Mouse (Mus musculus): Measurements from ENCODE around the gene Spsb1.
A peak's percentile ranks its signal among the peaks of the same experiment; 100 is the strongest.

Spsb1 gene

GRCm38 (mm10) chr4:149983921-149984645 is 29.2 kb upstream of the Spsb1 start:
- no peak for DNase-seq (ENCODE audit: low spot score in 2 of 2)

- DNase-seq (ENCODE audit: low spot score in 2 of 2) = no peak
Measured at GRCm38 (mm10) chr4:149982154-149982553, 27.3 kb upstream of the Spsb1 start.

GRCm38 (mm10) chr4:149979819-149980308 is 25.0 kb upstream of the Spsb1 start:
- DNase-seq (ENCODE audit: low spot score in 2 of 2) = peak; percentile 69 to 80

GRCm38 (mm10) chr4:149978820-149979219 is 24.0 kb upstream of the Spsb1 start:
- no peak for DNase-seq (ENCODE audit: low spot score in 2 of 2)

GRCm38 (mm10) chr4:149977801-149978544 is 23.1 kb upstream of the Spsb1 start:
- DNase-seq (ENCODE audit: low spot score in 2 of 2) = peak in 1 of 2 experiments; percentile 45

- DNase-seq (ENCODE audit: low spot score in 2 of 2) = no peak
Measured at GRCm38 (mm10) chr4:149977181-149977580, 22.3 kb upstream of the Spsb1 start.

GRCm38 (mm10) chr4:149975730-149976254 is 20.9 kb upstream of the Spsb1 start:
- no peak for DNase-seq (ENCODE audit: low spot score in 2 of 2)

- no peak for DNase-seq (ENCODE audit: low spot score in 2 of 2)
Measured at GRCm38 (mm10) chr4:149975291-149975690, 20.4 kb upstream of the Spsb1 start.

GRCm38 (mm10) chr4:149971393-149971792 is 16.6 kb upstream of the Spsb1 start:
- DNase-seq (ENCODE audit: low spot score in 2 of 2) = no peak

- DNase-seq (ENCODE audit: low spot score in 2 of 2) = no peak
Measured at GRCm38 (mm10) chr4:149968526-149968925, 13.7 kb upstream of the Spsb1 start.

GRCm38 (mm10) chr4:149966963-149967362 is 12.1 kb upstream of the Spsb1 start:
- DNase-seq (ENCODE audit: low spot score in 2 of 2) = no peak

- peak; percentile 61 to 80 for DNase-seq (ENCODE audit: low spot score in 2 of 2)
Measured at GRCm38 (mm10) chr4:149966252-149966651, 11.4 kb upstream of the Spsb1 start.

GRCm38 (mm10) chr4:149965672-149966071 is 10.8 kb upstream of the Spsb1 start:
- DNase-seq (ENCODE audit: low spot score in 2 of 2) = no peak

GRCm38 (mm10) chr4:149965242-149965641 is 10.4 kb upstream of the Spsb1 start:
- no peak for DNase-seq (ENCODE audit: low spot score in 2 of 2)

GRCm38 (mm10) chr4:149964770-149965169 is 9.9 kb upstream of the Spsb1 start:
- no peak for DNase-seq (ENCODE audit: low spot score in 2 of 2)

- no peak for DNase-seq (ENCODE audit: low spot score in 2 of 2)
Measured at GRCm38 (mm10) chr4:149964285-149964684, 9.4 kb upstream of the Spsb1 start.

- DNase-seq (ENCODE audit: low spot score in 2 of 2) = no peak
Measured at GRCm38 (mm10) chr4:149960391-149960790, 5.5 kb upstream of the Spsb1 start.

- no peak for DNase-seq (ENCODE audit: low spot score in 2 of 2)
Measured at GRCm38 (mm10) chr4:149959816-149960215, 5.0 kb upstream of the Spsb1 start.

GRCm38 (mm10) chr4:149958566-149958965 is 3.7 kb upstream of the Spsb1 start:
- peak; percentile 66 to 81 for DNase-seq (ENCODE audit: low spot score in 2 of 2)

GRCm38 (mm10) chr4:149956048-149956447 is 1.2 kb upstream of the Spsb1 start:
- DNase-seq (ENCODE audit: low spot score in 2 of 2) = no peak

GRCm38 (mm10) chr4:149955631-149956030 is 788 bp upstream of the Spsb1 start:
- DNase-seq (ENCODE audit: low spot score in 2 of 2) = no peak

- DNase-seq (ENCODE audit: low spot score in 2 of 2) = peak in 1 of 2 experiments; percentile 46
Measured at GRCm38 (mm10) chr4:149953621-149954481, 992 bp downstream of the Spsb1 start.

Measured in urinary bladder, postnatal 4 days (tissue).